ENCODE assay signal across 20 mouse cellular contexts in the genomic region with DNA sequence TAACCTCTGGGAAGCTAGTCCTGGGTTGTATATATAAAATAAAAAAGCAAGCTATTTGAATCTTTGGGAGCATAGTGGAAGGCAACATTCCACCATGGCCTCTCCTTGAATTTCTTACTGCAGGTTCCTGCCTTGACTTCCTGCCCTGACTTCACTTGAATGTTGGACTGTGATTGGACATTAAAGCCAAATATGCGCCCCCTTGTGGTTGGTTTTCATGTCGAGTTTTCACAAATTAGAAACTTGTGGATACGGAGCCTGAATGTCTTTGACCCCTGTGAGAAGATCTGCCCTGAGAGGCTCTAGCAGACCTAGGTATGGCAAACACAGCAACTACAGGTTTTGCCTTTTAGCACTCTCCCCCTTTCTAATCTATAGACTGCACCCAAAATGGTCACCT.
DNase-seq lines count a peak whose midpoint lies in the region; ATAC-seq and TF ChIP-seq lines count a peak whose summit lies in the region.
"Had no signal": no experiment of that assay in that cellular context is flagged by ENCODE, and none has a peak within 500 bp of the region (broad histone marks: within the 10 kb centered on the region; RNA-seq: fewer than 3 reads in every experiment).

No protein-coding gene starts in this region.

- H3K27ac ChIP-seq in kidney, adult 2 months (ENCODE audit: insufficient read depth, low read depth, low read length): no peak overlapping the region
- H3K27ac ChIP-seq in midbrain, postnatal 0 days (ENCODE audit: low read depth, low read length): no peak overlapping the region
- no peak overlapping the region for H3K27ac ChIP-seq in midbrain, embryonic 11.5 days (ENCODE audit: low read depth, low read length)
- H3K27ac ChIP-seq in hindbrain, embryonic 14.5 days: no peak overlapping the region
- H3K27ac ChIP-seq: embryonic facial prominence, embryonic 15.5 days; forebrain, embryonic 10.5 days; heart, embryonic 15.5 days; intestine, embryonic 15.5 days had no signal

- H3K36me3 ChIP-seq in kidney, adult 2 months (ENCODE audit: control insufficient read depth, insufficient read depth, low read length): no peaks in the 10 kb centered on the region
- H3K36me3 ChIP-seq in midbrain, postnatal 0 days (ENCODE audit: insufficient read depth, low read length): no peaks in the 10 kb centered on the region
- no peaks in the 10 kb centered on the region for H3K36me3 ChIP-seq in midbrain, embryonic 11.5 days (ENCODE audit: control insufficient read depth, insufficient read depth, low read length)
- no peaks in the 10 kb centered on the region for H3K36me3 ChIP-seq in hindbrain, embryonic 14.5 days (replicated peaks; ENCODE audit: control insufficient read depth, insufficient read depth)
- H3K36me3 ChIP-seq: embryonic facial prominence, embryonic 15.5 days; forebrain, embryonic 10.5 days; heart, embryonic 15.5 days; intestine, embryonic 15.5 days had no signal

- no peak for ATAC-seq in midbrain, postnatal 0 days (ENCODE audit: low FRiP score)
- ATAC-seq in midbrain, embryonic 11.5 days (ENCODE audit: low FRiP score): no peak
- no peak for ATAC-seq in hindbrain, embryonic 14.5 days (ENCODE audit: low FRiP score)
- ATAC-seq: CD4-positive, CD25-positive, alpha-beta regulatory T cell, adult 4 months; intestine, embryonic 15.5 days; lung, postnatal 0 days had no signal

- H3K27me3 ChIP-seq in kidney, adult 2 months (replicated peaks; ENCODE audit: control insufficient read depth, insufficient read depth, low read length): no peaks in the 10 kb centered on the region
- H3K27me3 ChIP-seq in midbrain, postnatal 0 days (ENCODE audit: insufficient read depth, low read length): no peaks in the 10 kb centered on the region
- no peaks in the 10 kb centered on the region for H3K27me3 ChIP-seq in midbrain, embryonic 11.5 days (ENCODE audit: control insufficient read depth, insufficient read depth, low read length)
- no peaks in the 10 kb centered on the region for H3K27me3 ChIP-seq in hindbrain, embryonic 14.5 days (ENCODE audit: control insufficient read depth, insufficient read depth, low read length)
- H3K27me3 ChIP-seq: embryonic facial prominence, embryonic 15.5 days; heart, embryonic 15.5 days; intestine, embryonic 15.5 days had no signal

- H3K4me3 ChIP-seq in kidney, adult 2 months (ENCODE audit: insufficient read depth, low read depth, low read length): no peak overlapping the region
- no peak overlapping the region for H3K4me3 ChIP-seq in midbrain, postnatal 0 days (ENCODE audit: low read depth, low read length)
- H3K4me3 ChIP-seq in midbrain, embryonic 11.5 days (ENCODE audit: low read depth, low read length): no peak overlapping the region
- no peak overlapping the region for H3K4me3 ChIP-seq in hindbrain, embryonic 14.5 days (replicated peaks; ENCODE audit: low read length)
- H3K4me3 ChIP-seq: embryonic facial prominence, embryonic 15.5 days; forebrain, embryonic 10.5 days; heart, embryonic 15.5 days; intestine, embryonic 15.5 days had no signal

- no peak for TF ChIP-seq POLR2A in kidney, adult 2 months (IDR thresholded peaks at IDR 0.05; ENCODE audit: low read depth, low read length)

- no peak overlapping the region for H3K9ac ChIP-seq in midbrain, postnatal 0 days (replicated peaks; ENCODE audit: low read length, poor library complexity, severe bottlenecking)
- H3K9ac ChIP-seq in midbrain, embryonic 11.5 days (ENCODE audit: low read length): no peak overlapping the region
- no peak overlapping the region for H3K9ac ChIP-seq in hindbrain, embryonic 14.5 days
- H3K9ac ChIP-seq: embryonic facial prominence, embryonic 15.5 days; heart, embryonic 15.5 days; intestine, embryonic 15.5 days had no signal

- H3K9me3 ChIP-seq in midbrain, postnatal 0 days (ENCODE audit: low read length): no peaks in the 10 kb centered on the region
- H3K9me3 ChIP-seq in midbrain, embryonic 11.5 days (ENCODE audit: control insufficient read depth, low read length): no peaks in the 10 kb centered on the region
- H3K9me3 ChIP-seq in hindbrain, embryonic 14.5 days (ENCODE audit: control insufficient read depth, low read length): no peaks in the 10 kb centered on the region
- H3K9me3 ChIP-seq: embryonic facial prominence, embryonic 15.5 days; forebrain, embryonic 10.5 days; heart, embryonic 15.5 days; intestine, embryonic 15.5 days had no signal

- DNase-seq in kidney, adult 2 months: peak; percentile 6
- no peak for DNase-seq in kidney, adult 18-20 months
- DNase-seq in midbrain, postnatal 0 days (ENCODE audit: low spot score): no peak
- no peak for DNase-seq in midbrain, embryonic 11.5 days (ENCODE audit: low spot score, missing footprints)
- peak; percentile 79 for DNase-seq in R1 (ENCODE audit: low read depth, low spot score)
- DNase-seq in neural tube, embryonic 10.5 days (ENCODE audit: extremely low spot score, low spot score): no peak
- DNase-seq in hindbrain, embryonic 14.5 days (ENCODE audit: low spot score): no peak
- DNase-seq: cerebellum, adult 11 months; cerebellum, postnatal 25 days; gastrocnemius, postnatal 10 days; heart, adult 18-20 months; liver; midbrain, embryonic 14.5 days; right cerebral cortex, adult 18-20 months had no signal

- 57% methylated on average over 3 of the region's 3 CpGs for WGBS in kidney, adult 2 months
- WGBS in midbrain, postnatal 0 days: 68% methylated on average over 3 of the region's 3 CpGs
- 64% methylated on average over 3 of the region's 3 CpGs for WGBS in midbrain, embryonic 11.5 days
- WGBS in hindbrain, embryonic 14.5 days: 71% methylated on average over 3 of the region's 3 CpGs

- TF ChIP-seq CTCF in kidney, adult 2 months (conservative IDR thresholded peaks at IDR 0.05; ENCODE audit: insufficient read depth, insufficient read length, low read depth, low read length): no peak
- TF ChIP-seq CTCF in midbrain, postnatal 0 days (IDR thresholded peaks at IDR 0.05): peak; percentile 25; the same call in 1 of the 2 replicates

- H3K4me1 ChIP-seq in kidney, adult 2 months (ENCODE audit: control insufficient read depth, insufficient read depth, low read length): no peaks in the 10 kb centered on the region
- no peaks in the 10 kb centered on the region for H3K4me1 ChIP-seq in midbrain, postnatal 0 days (ENCODE audit: insufficient read depth, low read length)
- no peaks in the 10 kb centered on the region for H3K4me1 ChIP-seq in midbrain, embryonic 11.5 days (ENCODE audit: control insufficient read depth, insufficient read depth, low read length)
- H3K4me1 ChIP-seq in hindbrain, embryonic 14.5 days (replicated peaks; ENCODE audit: control insufficient read depth, insufficient read depth, low read length): 0 out of 2 replicates have a peak, but pooled peaks cover 4% of the 10 kb centered on the region
- H3K4me1 ChIP-seq: embryonic facial prominence, embryonic 15.5 days; forebrain, embryonic 10.5 days; heart, embryonic 15.5 days; intestine, embryonic 15.5 days had no signal

- H3K4me2 ChIP-seq in midbrain, postnatal 0 days (ENCODE audit: low read depth, low read length, poor library complexity, severe bottlenecking): no peak overlapping the region
- no peak overlapping the region for H3K4me2 ChIP-seq in midbrain, embryonic 11.5 days
- no peak overlapping the region for H3K4me2 ChIP-seq in hindbrain, embryonic 14.5 days (replicated peaks)
- H3K4me2 ChIP-seq: embryonic facial prominence, embryonic 15.5 days; heart, embryonic 15.5 days; intestine, embryonic 15.5 days had no signal

Comparison
In these comparisons a context has a peak if more than half of its experiments do, and no peak if none do; other contexts are left out.
1. DNase-seq: peak in kidney, adult 2 months (single experiment) and R1 (single experiment); none in kidney, adult 18-20 months (single experiment), midbrain, postnatal 0 days (single experiment), midbrain, embryonic 11.5 days (single experiment), neural tube, embryonic 10.5 days (single experiment) and hindbrain, embryonic 14.5 days (single experiment).